Mouse (Mus musculus): ENCODE results near the gene Cmip. TPM values are rescaled to one million over a fixed set of nuclear protein-coding genes. Genes with fewer than 3 reads are reported as not detected.
"Not testable (repeated sequence)": the region's sequence is repeated elsewhere in the genome, so short reads cannot be mapped to it uniquely, and the experiment has no call there.

Gene Cmip
- polyA plus RNA-seq, 1 experiment: 103 TPM

GRCm38 (mm10) chr8:117412232-117412631 is 155.4 kb downstream of the Cmip start:
- Histone ChIP-seq H3K4me3 (ENCODE audit: control insufficient read depth, insufficient read depth, low read length) (no peak overlapping the region), H3K27me3 (ENCODE audit: control insufficient read depth, insufficient read depth, low read length) (no peaks in the 10 kb centered on the region), H3K36me3 (ENCODE audit: control insufficient read depth, insufficient read depth, low read length) (peaks cover 7% of the 10 kb centered on the region; the same call in 1 of the 2 replicates), H3K27ac (ENCODE audit: control insufficient read depth, insufficient read depth, low read length) (no peak overlapping the region), H3K4me1 (replicated peaks; ENCODE audit: control insufficient read depth, insufficient read depth, low read length) (no peaks in the 10 kb centered on the region)
- TF ChIP-seq POLR2A (IDR thresholded peaks at IDR 0.05; ENCODE audit: control insufficient read depth, extremely low read depth, insufficient read depth, low read length, poor library complexity) (no peak), CTCF (IDR thresholded peaks at IDR 0.05; ENCODE audit: borderline replicate concordance, control insufficient read depth, extremely low read depth, insufficient read depth, low read length, poor library complexity) (no peak)
- no peak for DNase-seq
- 94% methylated on average over 10 of the region's 10 CpGs for WGBS

DNA sequence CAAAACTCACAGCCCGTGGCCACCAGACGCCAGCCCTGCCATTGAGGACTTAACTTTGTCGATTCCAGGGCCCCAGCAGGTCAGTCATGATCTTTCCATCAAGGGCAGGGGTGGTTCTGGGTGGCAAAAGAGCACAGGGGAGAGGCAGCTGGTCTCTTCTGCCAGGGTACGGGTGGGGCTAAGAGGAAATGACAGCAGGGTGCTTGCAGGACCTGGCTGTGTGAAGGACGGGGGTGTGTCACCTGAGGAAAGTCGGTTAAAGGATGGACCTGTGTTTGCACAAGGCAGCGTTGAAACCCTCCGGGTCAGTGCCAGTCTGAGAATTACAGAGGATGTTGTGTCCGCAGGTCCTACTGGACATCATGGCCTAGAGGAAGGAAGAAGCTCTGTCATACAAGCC is 161.0 kb downstream of the Cmip start:
- DNase-seq: no peak
- WGBS: 94% methylated on average over 9 of the region's 9 CpGs
- Histone ChIP-seq H3K4me3 (ENCODE audit: control insufficient read depth, insufficient read depth, low read length) (no peak overlapping the region), H3K4me1 (replicated peaks; ENCODE audit: control insufficient read depth, insufficient read depth, low read length) (no peaks in the 10 kb centered on the region), H3K27ac (ENCODE audit: control insufficient read depth, insufficient read depth, low read length) (no peak overlapping the region), H3K27me3 (ENCODE audit: control insufficient read depth, insufficient read depth, low read length) (no peaks in the 10 kb centered on the region), H3K36me3 (ENCODE audit: control insufficient read depth, insufficient read depth, low read length) (peaks cover 9% of the 10 kb centered on the region)
- TF ChIP-seq CTCF (IDR thresholded peaks at IDR 0.05; ENCODE audit: borderline replicate concordance, control insufficient read depth, extremely low read depth, insufficient read depth, low read length, poor library complexity): no peak
- TF ChIP-seq POLR2A (IDR thresholded peaks at IDR 0.05; ENCODE audit: control insufficient read depth, extremely low read depth, insufficient read depth, low read length, poor library complexity): no peak

DNA sequence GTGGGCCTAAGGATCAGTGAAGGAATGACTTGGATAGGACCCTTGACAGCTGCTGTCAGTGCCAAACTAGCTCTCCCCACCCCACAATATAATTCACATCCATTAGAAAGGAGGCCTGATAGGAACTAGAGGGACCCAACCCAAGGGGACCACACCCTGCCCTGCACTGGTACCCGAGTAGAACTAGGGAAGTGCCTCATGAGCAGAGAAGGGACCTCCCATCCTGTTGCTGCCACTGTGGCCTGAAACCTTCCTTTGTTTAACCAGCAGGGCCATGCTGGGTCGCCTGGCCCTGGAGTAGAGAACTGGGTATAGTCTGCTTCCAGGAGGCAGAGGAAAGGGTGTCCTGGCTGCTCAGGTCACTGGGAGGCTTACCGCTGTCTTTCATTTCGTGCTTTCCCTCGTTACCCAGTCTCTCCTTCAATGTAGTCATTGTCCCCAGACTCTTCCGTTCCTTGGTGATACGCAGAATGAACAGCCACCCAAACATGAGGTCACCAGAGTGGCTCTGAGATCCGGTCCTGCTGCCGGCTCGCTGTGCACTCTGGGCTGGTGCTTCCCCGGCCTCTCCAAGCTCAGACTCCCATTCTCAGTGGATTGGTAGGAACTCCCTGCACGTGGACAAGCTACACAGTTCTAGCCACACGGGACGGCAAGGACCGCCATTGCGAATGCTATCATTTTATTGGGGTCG is 164.1 kb downstream of the Cmip start:
- Histone ChIP-seq H3K4me1 (replicated peaks; ENCODE audit: control insufficient read depth, insufficient read depth, low read length) (no peaks in the 10 kb centered on the region), H3K27me3 (ENCODE audit: control insufficient read depth, insufficient read depth, low read length) (no peaks in the 10 kb centered on the region), H3K4me3 (ENCODE audit: control insufficient read depth, insufficient read depth, low read length) (no peak overlapping the region), H3K27ac (ENCODE audit: control insufficient read depth, insufficient read depth, low read length) (no peak overlapping the region), H3K36me3 (ENCODE audit: control insufficient read depth, insufficient read depth, low read length) (peaks cover 24% of the 10 kb centered on the region)
- no peak for DNase-seq
- 95% methylated on average over 17 of the region's 17 CpGs for WGBS
- TF ChIP-seq CTCF (IDR thresholded peaks at IDR 0.05; ENCODE audit: borderline replicate concordance, control insufficient read depth, extremely low read depth, insufficient read depth, low read length, poor library complexity) (no peak), POLR2A (IDR thresholded peaks at IDR 0.05; ENCODE audit: control insufficient read depth, extremely low read depth, insufficient read depth, low read length, poor library complexity) (no peak)

DNA sequence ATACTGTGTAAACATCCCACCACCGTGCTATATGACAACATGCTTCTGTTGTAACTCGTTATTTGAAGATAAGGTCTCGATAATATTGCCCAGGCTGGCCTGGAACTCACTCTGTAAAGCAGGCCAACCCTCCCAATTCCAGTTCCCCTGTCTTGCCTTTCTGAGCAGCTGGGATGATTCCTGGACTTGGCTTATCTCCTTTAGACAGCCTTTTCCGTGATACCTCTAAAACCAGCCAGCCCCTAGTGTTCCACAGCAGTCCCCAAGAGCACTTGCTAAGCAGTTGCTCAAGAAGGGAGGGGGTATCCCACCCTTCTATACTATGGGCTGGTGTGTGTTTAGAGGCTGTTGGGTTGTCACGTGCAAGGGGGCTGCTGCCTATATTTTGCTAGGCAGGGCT is 165.0 kb downstream of the Cmip start:
- no peak for TF ChIP-seq POLR2A (IDR thresholded peaks at IDR 0.05; ENCODE audit: control insufficient read depth, extremely low read depth, insufficient read depth, low read length, poor library complexity)
- no peak for TF ChIP-seq CTCF (IDR thresholded peaks at IDR 0.05; ENCODE audit: borderline replicate concordance, control insufficient read depth, extremely low read depth, insufficient read depth, low read length, poor library complexity)
- 94% methylated on average over 5 of the region's 5 CpGs for WGBS
- H3K4me3 ChIP-seq (ENCODE audit: control insufficient read depth, insufficient read depth, low read length): no peak overlapping the region
- no peak overlapping the region for H3K27ac ChIP-seq (ENCODE audit: control insufficient read depth, insufficient read depth, low read length)
- H3K4me1 ChIP-seq (replicated peaks; ENCODE audit: control insufficient read depth, insufficient read depth, low read length): no peaks in the 10 kb centered on the region
- DNase-seq: no peak
- peaks cover 21% of the 10 kb centered on the region for H3K36me3 ChIP-seq (ENCODE audit: control insufficient read depth, insufficient read depth, low read length)
- no peaks in the 10 kb centered on the region for H3K27me3 ChIP-seq (ENCODE audit: control insufficient read depth, insufficient read depth, low read length)

GRCm38 (mm10) chr8:117422343-117422742 is 165.5 kb downstream of the Cmip start:
- 95% methylated on average over 6 of the region's 6 CpGs for WGBS
- DNase-seq: no peak
- Histone ChIP-seq H3K27me3 (ENCODE audit: control insufficient read depth, insufficient read depth, low read length) (no peaks in the 10 kb centered on the region), H3K4me1 (replicated peaks; ENCODE audit: control insufficient read depth, insufficient read depth, low read length) (no peaks in the 10 kb centered on the region), H3K27ac (ENCODE audit: control insufficient read depth, insufficient read depth, low read length) (no peak overlapping the region), H3K4me3 (ENCODE audit: control insufficient read depth, insufficient read depth, low read length) (no peak overlapping the region), H3K36me3 (ENCODE audit: control insufficient read depth, insufficient read depth, low read length) (peaks cover 26% of the 10 kb centered on the region)
- TF ChIP-seq CTCF (IDR thresholded peaks at IDR 0.05; ENCODE audit: borderline replicate concordance, control insufficient read depth, extremely low read depth, insufficient read depth, low read length, poor library complexity) (no peak), POLR2A (IDR thresholded peaks at IDR 0.05; ENCODE audit: control insufficient read depth, extremely low read depth, insufficient read depth, low read length, poor library complexity) (no peak)

DNA sequence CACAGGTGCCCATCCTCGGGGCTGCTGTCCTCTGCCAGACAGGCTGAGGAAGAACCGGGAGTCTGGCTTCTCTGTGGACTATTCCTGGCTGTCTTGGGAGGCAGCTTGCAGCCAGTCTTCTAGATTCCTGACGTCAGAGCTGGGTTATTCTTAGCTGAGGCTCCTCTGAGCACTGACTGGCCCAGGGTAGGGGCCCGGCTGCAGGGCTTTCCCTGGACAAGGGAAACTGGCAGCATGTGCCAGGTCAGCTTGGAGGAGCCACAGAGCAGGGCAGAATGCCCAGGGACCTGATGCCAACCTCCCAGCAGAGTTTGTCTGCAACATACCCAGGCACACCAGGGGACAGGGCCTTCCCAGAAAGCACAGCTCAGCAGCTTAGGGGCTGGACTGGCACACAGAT is 166.2 kb downstream of the Cmip start:
- Histone ChIP-seq H3K27me3 (ENCODE audit: control insufficient read depth, insufficient read depth, low read length) (no peaks in the 10 kb centered on the region), H3K4me1 (replicated peaks; ENCODE audit: control insufficient read depth, insufficient read depth, low read length) (no peaks in the 10 kb centered on the region), H3K36me3 (ENCODE audit: control insufficient read depth, insufficient read depth, low read length) (peaks cover 30% of the 10 kb centered on the region), H3K27ac (ENCODE audit: control insufficient read depth, insufficient read depth, low read length) (no peak overlapping the region), H3K4me3 (ENCODE audit: control insufficient read depth, insufficient read depth, low read length) (no peak overlapping the region)
- WGBS: 91% methylated on average over 4 of the region's 4 CpGs
- DNase-seq: no peak
- TF ChIP-seq CTCF (IDR thresholded peaks at IDR 0.05; ENCODE audit: borderline replicate concordance, control insufficient read depth, extremely low read depth, insufficient read depth, low read length, poor library complexity): no peak
- no peak for TF ChIP-seq POLR2A (IDR thresholded peaks at IDR 0.05; ENCODE audit: control insufficient read depth, extremely low read depth, insufficient read depth, low read length, poor library complexity)

DNA sequence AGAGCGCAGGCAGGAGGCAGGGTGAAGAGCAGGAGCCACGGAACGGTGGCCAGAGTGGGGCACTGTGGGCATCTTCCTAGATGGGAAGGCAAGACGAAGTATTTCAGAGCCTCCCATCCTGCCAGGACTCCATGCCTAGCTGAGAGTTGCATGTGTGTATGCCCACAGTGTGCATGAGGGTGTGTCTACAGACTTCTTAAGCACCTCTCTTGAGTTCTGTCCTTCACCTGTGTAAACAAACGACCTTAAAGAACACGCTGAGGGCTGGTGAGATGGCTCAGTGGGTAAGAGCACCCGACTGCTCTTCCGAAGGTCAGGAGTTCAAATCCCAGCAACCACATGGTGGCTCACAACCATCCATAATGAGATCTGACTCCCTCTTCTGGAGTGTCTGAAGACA is 171.0 kb downstream of the Cmip start:
- not testable (repeated sequence) for DNase-seq; H3K27ac ChIP-seq (ENCODE audit: control insufficient read depth, insufficient read depth, low read length); H3K27me3 ChIP-seq (ENCODE audit: control insufficient read depth, insufficient read depth, low read length); H3K4me3 ChIP-seq (ENCODE audit: control insufficient read depth, insufficient read depth, low read length); H3K4me1 ChIP-seq (replicated peaks; ENCODE audit: control insufficient read depth, insufficient read depth, low read length)
- H3K36me3 ChIP-seq (ENCODE audit: control insufficient read depth, insufficient read depth, low read length): peaks cover 47% of the 10 kb centered on the region
- WGBS: 98% methylated on average over 8 of the region's 8 CpGs
